Mouse (Mus musculus): Measurements from ENCODE around the gene Carm1.
"Not testable (repeated sequence)": the region's sequence is repeated elsewhere in the genome, so short reads cannot be mapped to it uniquely, and the experiment has no call there.

Carm1 gene

DNA sequence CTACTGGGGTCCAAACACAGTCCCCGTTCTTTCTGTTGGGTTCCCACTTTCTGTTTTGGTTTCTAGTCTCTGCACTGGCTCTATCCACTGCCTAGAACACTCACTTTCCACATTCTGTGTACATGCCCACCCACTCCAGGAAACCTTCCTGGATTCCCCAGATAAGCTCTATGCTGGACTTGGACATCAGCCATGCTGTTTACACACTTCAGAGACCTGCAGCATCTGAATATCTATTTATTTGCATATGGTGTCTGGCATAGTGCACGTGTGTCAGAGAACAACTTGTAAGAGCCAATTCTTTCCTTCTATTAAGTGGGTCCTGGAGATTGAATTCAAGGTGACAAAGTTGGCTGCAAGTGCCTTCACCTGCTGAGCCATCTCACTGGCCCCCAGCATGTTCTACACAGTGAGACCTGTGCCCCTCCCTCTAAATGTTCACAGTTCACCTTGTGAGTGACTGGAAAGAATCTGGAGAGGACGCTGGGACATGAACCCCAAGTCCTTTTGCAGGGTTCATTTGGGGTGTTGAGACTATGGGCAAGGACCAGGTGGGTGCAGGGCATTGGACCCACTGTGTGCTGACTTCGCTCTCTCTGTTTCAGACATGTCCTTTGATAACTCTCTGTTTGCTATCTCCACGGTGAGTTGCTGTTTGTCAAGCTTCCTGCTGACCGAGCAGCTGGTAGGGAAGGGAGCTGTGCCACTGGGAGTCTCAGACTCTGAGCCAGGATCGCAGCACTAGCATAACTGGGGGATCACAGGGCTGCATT is 6.5 kb upstream of the Carm1 start:
- no peak for DNase-seq

GRCm38 (mm10) chr9:21542001-21542400 is 4.7 kb upstream of the Carm1 start:
- not testable (repeated sequence) for DNase-seq

DNA sequence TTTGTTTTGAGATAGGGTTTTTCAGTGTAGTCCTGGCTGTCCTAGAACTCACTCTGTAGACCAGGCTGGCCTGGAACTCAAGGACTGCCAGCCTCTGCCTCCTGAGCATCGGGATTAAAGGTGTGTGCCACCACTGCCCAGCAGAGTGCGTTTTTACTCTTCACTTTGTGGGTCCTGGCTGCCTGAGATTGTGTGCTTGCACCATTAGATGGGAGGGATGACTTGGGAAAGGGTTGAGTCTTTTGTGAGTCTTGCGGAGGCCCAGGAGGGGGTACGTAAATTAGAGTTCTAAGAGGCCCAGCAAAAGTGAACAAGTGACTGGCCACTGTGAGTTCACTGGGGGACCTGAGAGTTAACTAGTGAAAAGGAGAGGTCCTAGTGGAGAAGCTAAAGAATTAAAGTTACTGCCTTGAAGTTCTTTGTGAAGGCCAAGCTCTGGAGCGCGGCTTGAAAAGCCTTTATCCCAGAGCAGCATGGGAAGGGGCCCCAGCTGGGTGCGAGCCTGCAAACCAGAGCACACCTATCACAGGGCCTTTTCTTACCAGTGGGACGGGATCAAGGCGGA is 1.3 kb upstream of the Carm1 start:
- DNase-seq = no peak

GRCm38 (mm10) chr9:21545916-21546788 is 542 bp upstream of the Carm1 start:
- peak; percentile 97 to 99 for DNase-seq

GRCm38 (mm10) chr9:21547075-21547941 is 614 bp downstream of the Carm1 start:
- peak; percentile 27 to 42 for DNase-seq

GRCm38 (mm10) chr9:21551049-21551448 is 4.4 kb downstream of the Carm1 start:
- DNase-seq = peak in 1 of 2 experiments; percentile 26

DNA sequence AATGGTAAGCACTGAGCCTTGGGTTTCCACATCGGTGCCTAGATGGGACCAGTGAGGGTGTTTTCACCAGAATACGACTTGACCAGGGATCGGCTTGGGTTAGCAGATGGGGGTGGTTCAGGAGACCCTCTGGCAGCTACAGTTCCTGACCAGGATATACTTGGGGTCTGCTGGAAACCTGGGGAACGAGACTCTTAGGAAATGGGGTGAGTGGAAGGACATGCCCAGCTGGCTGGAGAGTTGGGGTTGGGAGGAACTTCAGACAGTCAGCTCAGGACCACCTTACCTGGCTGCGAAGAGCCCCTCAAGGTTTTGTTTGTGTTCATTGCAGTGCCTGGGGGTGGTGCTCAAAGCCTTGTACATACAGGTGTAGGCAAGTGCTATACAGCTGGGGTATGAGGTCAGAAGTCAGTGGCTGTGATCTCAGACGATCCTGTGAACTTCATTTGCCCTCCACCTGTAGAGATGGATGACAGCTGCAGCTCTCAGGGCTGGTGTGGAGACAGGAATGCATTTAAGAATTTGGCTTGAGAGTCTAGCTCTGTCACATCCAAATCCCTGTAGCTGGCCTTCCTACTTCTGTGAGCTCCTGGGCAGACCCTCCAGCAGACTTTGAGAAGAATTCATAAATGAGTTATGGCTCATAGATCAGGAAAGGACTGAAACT is 7.0 kb downstream of the Carm1 start:
- DNase-seq = no peak

DNA sequence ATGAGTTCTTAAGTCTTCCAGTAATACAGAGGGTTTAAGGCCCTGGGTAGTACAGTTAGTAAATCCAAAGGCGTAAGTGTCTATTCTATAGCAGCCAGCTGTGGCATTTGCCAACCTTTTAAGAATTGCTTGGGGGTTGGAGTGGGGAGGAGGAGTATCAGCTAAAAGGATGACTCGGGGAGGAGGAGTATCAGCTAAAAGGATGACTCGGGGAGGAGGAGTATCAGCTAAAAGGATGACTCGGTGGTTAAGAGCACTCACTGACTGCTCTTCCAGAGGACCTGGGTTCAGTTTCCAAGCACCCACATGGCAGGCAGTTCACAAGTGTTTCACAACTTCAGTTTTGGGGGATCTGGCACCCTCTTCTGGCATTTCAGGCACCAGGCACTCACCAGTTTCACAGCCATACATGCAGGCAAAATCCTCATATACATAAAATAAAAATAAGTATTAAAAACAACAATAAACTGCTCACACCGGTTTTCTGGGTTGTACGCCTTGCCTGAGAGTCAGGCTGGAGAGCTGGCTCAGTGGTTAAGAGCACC is 8.6 kb downstream of the Carm1 start:
- DNase-seq = no peak

DNA sequence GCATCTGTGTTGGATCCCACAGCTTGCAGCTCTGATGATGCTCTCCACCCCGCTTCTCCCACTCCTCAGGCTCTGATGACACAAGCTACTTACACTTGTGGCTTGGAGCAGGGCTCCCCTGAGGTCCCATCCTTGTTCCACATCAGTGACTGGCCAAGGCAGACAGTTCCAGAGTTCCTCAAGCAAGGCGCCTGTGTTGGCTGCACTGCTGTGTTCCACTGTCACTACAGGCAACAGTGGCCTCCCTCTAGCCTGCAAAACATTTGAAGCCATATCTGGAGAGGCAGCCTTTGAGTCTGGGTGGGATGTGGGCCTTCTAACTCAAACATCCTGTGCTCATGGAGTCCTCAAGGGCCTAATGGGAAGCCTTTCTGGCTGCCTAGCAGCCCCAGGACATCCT is 10.3 kb downstream of the Carm1 start:
- DNase-seq = no peak

- DNase-seq = no peak
Observed at GRCm38 (mm10) chr9:21557556-21557955, 10.9 kb downstream of the Carm1 start.

DNA sequence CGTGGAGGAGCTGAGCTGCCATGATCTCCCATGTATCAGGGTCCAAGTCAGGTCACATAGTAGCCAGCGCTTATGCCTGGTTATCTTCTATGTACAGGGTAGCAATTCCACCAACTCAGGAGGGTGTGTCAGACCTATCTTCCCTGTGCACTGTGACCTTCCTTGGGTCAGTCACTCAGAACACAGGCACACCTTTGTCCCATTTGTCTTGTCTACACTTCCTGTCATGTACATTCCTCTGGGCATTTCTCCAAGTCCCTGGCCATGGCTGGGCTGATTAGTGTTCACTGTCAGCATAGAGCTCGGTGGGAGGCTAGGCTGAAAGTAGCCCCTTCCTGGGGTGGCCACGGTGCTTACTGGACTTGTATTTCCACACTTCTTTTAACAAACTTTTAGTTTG is 11.7 kb downstream of the Carm1 start:
- DNase-seq = no peak

DNA sequence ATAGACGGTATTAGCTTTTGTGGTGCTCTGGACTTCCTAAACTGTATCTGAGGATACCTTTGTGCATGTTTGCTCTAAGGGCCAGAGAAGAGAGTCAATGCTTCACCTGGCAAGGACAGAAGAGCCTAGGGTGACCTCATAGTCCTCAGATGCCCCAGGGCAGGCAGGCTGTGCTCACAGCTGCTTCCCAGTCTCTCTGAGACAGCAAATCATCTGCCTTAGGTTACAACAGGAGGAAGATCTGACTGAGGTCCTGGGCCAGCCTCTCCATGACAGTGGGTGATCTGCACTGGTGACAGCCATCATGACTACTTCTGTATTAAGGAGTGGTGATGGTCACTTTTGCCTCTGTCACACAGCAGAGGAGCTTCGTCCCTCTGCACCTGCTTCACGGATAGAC is 12.5 kb downstream of the Carm1 start:
- DNase-seq = no peak

GRCm38 (mm10) chr9:21564420-21564819 is 17.7 kb downstream of the Carm1 start:
- DNase-seq = no peak

- no peak for DNase-seq
Observed at GRCm38 (mm10) chr9:21565004-21565586, 18.4 kb downstream of the Carm1 start.

DNA sequence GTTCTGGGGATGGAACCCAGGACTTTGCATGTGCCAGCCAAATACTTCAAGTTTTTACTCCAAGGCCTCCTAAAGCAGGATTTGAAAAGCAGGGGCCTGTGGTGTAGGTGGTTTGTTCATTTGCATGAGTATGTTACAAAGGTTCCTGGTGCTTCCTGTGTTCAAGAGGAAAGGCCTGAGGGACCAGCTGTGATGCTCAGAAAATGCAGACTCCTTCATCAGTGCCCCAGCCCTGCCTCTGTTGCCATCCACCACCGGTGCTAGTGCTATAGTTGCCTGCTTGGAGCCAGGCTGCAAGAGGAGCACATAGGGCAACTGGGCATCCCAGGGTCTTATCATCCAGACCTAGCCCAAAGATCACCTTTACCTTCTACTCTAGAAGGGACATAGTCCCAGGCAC is 19.8 kb downstream of the Carm1 start:
- DNase-seq = no peak

DNA sequence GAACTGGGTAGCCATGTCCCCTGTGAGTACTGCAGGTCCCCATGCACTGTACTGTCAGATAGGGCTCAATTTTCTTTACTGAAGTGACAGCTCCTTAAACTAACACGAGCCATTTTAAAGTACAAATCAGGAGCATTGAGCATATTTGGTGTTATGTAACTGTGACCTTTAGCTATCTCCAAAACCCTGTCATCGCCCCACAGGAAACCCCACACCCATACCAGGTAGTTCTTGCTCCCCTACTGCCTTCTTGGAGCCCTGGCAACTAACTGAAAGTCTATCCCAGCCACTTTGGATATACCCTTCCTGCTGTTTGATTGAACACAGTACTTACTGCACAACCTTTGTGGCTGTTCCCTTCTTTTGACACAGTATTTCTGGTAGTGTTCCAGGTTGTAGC is 20.4 kb downstream of the Carm1 start:
- no peak for DNase-seq

DNA sequence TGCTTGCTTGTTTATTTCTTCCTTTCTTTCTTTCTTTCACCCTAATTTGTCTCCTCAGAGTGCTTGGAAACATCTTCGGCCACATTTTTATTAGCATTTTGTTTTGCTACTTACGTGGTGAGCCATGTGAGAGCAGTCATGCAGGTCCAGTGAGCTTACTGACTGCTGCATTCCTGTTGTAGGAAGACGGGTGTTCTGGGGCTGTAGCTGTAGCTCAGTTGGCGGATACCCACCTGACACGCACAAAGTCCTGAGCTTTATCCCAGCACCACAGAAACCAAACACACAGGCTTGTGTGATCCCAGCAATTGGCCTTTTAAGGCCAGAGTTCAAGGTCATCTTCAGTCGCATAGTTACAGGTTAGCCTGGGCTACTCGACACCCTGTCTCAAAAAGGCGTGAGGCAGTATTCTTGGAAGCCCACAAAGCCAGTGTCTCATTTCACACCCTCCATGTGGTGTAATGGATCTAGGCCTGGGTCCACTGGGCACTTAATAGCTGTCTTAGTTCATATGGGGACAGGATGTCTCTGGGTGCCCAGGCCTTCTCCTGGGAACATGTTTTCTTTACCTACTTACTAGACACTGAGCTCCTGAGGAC is 22.1 kb downstream of the Carm1 start:
- DNase-seq = no peak

DNA sequence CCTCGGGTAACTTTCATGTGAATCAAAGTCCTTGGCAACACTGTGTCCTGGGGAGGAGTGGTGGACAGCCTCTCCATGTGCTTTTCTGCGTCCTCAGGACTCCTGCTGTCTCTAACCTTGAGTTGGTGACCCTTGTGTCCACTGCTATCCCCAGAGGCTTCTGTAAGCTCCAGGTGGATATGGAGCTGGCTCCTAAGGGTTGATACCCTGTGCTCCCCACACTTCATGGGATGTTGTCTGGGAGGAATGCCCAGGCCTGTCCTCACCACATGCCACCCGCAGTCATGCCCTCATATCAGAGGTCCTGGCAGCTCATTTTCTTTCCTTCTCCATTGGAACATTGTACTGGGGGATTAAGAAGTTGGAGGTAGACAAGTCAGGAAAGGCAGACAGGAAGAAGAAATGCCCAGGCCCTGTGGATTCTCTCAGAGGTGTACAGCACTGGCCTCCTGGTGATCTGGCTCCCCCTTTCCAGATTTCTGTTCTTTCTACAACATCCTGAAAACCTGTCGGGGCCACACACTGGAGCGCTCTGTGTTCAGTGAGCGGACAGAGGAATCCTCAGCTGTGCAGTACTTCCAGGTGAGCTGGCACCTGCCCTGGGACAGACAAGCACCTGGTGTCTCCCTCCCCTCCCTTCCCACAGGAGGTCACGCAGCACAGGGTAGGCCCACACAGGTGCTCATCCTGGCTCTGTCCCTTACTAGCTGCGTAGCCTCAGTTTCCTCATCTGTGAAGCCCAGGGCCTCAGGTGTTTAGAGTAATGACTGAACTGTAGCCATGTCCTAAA is 27.5 kb downstream of the Carm1 start:
- no peak for DNase-seq

DNA sequence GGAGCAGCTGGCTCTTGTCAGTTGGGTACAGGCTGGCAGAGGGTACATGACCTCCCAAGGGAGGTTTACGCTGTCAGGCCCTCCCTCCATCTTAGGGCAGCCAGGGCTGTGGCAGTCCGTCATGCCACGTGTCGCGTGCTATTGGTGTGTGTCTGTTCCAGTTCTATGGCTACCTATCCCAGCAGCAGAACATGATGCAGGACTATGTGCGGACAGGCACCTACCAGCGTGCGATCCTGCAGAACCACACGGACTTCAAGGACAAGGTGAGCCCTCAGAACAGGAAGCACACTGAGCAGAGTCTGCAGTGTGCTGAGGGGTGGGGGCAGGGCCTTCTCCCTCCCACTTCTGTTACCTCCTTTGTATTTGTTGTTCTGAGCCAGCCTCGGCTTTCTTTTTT is 28.6 kb downstream of the Carm1 start:
- DNase-seq = no peak

DNA sequence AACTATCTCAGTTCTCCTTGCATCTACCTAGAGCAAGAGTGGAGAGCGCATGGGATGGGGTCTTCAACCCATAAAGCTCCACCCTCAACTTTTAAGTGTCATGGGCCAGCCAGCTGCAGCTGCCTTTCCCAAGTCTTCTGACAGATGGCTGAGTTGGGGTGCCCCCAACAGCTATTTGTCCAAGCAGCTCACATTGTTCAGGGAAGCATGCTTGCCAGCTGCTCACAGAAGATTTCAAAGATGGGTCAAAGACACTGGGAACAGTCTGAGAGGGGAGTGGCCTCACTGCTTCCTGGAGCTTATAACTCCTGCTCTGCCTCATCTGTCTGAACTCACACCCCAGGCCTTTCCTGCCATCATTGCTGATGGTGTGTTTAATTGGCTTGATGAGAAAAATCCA is 29.6 kb downstream of the Carm1 start:
- no peak for DNase-seq
